Mouse (Mus musculus) forebrain, embryonic 16.5 days (tissue): ENCODE measurements around the gene Crtc1. TPM values are rescaled to one million over a fixed set of nuclear protein-coding genes. Genes with fewer than 3 reads are reported as not detected.

ENCODE experiments used
- ATAC-seq: fragments of 200-750 bp; cut with Nextera tagmentation; 2 replicates; pipeline ENCODE4 v1.8.0; 2017; ENCODE audit warnings: mild to moderate bottlenecking, moderate library complexity
- H3K27ac ChIP-seq: fragments of 300-500 bp; sonication (generic); 2 replicates; pipeline ENCODE4 v1.5.1; 2014; ENCODE audit warnings: low read length, control low read depth
- H3K27me3 ChIP-seq: fragments of 300-500 bp; sonication (generic); replicated peaks from 2 replicates; pipeline ENCODE4 v1.6.1; 2014; ENCODE audit warnings: low read length; ENCODE audit not compliant: control insufficient read depth, insufficient read depth
- H3K36me3 ChIP-seq: fragments of 300-500 bp; sonication (generic); 2 replicates; pipeline ENCODE4 v1.6.1; 2014; ENCODE audit not compliant: control insufficient read depth, insufficient read depth
- H3K4me1 ChIP-seq: fragments of 300-500 bp; sonication (generic); replicated peaks from 2 replicates; pipeline ENCODE4 v1.6.1; 2014; ENCODE audit warnings: low read length; ENCODE audit not compliant: control insufficient read depth, insufficient read depth
- H3K4me2 ChIP-seq: fragments of 300-500 bp; sonication (generic); 2 replicates; pipeline ENCODE4 v1.6.1; 2014; ENCODE audit warnings: mild to moderate bottlenecking, low read length, control low read depth
- H3K4me3 ChIP-seq: fragments of 300-500 bp; sonication (generic); replicated peaks from 2 replicates; pipeline ENCODE4 v1.5.1; 2014; ENCODE audit warnings: mild to moderate bottlenecking, low read length, control low read depth
- H3K9ac ChIP-seq: fragments of 300-500 bp; sonication (generic); replicated peaks from 2 replicates; pipeline ENCODE4 v1.6.1; 2014; ENCODE audit warnings: low read depth, low read length, control low read depth
- H3K9me3 ChIP-seq: fragments of 300-500 bp; sonication (generic); 2 replicates; pipeline ENCODE4 v1.6.1; 2016; ENCODE audit warnings: low read length; ENCODE audit not compliant: control insufficient read depth
- WGBS: fragments of 180-500 bp; shearing (Covaris S2); extraction: QIAGEN DNeasy Blood & Tissue Kit; methylation state at CpG from one replicate; pipeline ENCODE4 v1.1.7; 2014; 5-methylcytosine and 5-hydroxymethylcytosine counted together
- polyA plus RNA-seq: library from polyadenylated mRNA; unstranded; fragments of >200 nt; fragmentation: Nextera tagmentation; extraction: Ambion mirVana; gene quantifications from 2 replicates; pipeline ENCODE4 v1.2.1, GENCODE M21; 2015

Crtc1 gene
- polyA plus RNA-seq, 1 experiment from 2014 or later: 51.0 TPM

- no peak within 1 kb of the TSS for H3K27ac ChIP-seq
- peaks cover 14% of the 10 kb centered on the region for H3K4me1 ChIP-seq
- no peaks in the 10 kb centered on the region for H3K36me3 ChIP-seq
- peak within 1 kb of the TSS; percentile 58 for H3K4me3 ChIP-seq
- H3K9me3 ChIP-seq: no peaks in the 10 kb centered on the region
- WGBS: under 1% methylated on average over 50 of the region's 53 CpGs
- H3K9ac ChIP-seq: peak within 1 kb of the TSS; percentile 75
- H3K4me2 ChIP-seq: peak within 1 kb of the TSS; percentile 72
- no peaks in the 10 kb centered on the region; the same call in 1 of the 2 replicates for H3K27me3 ChIP-seq
- ATAC-seq: peak; percentile 84
Observed at GRCm38 (mm10) chr8:70476333-70477268, 37.2 kb upstream of the Crtc1 start, which contains the start of gene Klhl26. Gene Klhl26 (minus strand): TSS chr8:70476968.

DNA sequence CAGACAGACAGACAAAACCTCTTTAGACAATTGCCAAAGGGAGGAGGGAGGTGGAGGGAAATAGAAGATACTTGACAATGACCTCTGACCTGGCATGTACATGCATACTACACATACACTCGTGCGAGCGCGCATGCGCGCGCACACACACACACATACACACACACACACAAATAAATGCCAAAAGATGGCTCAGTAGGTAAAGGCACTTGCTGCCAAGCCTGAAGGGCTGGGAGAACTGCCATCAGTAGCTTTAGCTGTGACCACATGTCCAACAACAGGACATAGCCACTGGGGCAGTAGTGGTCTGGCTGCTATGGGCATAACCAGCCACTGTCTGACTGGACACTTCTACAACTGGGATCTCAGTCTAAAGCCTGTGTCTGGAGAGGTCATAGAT, 32.5 kb upstream of the Crtc1 start:
- Histone ChIP-seq H3K9me3 (no peaks in the 10 kb centered on the region), H3K4me1 (peaks cover 7% of the 10 kb centered on the region), H3K4me3 (no peak overlapping the region), H3K27me3 (no peaks in the 10 kb centered on the region), H3K9ac (no peak overlapping the region), H3K27ac (no peak overlapping the region), H3K36me3 (no peaks in the 10 kb centered on the region), H3K4me2 (no peak overlapping the region)
- no peak for ATAC-seq
- 95% methylated on average over 7 of the region's 7 CpGs for WGBS

GRCm38 (mm10) chr8:70469938-70470337, 30.6 kb upstream of the Crtc1 start:
- no peaks in the 10 kb centered on the region for H3K4me1 ChIP-seq
- 54% methylated on average over 2 of the region's 2 CpGs for WGBS
- ATAC-seq: no peak
- no peak overlapping the region for H3K27ac ChIP-seq
- no peaks in the 10 kb centered on the region for H3K36me3 ChIP-seq
- H3K9ac ChIP-seq: no peak overlapping the region
- no peak overlapping the region for H3K4me2 ChIP-seq
- no peaks in the 10 kb centered on the region for H3K27me3 ChIP-seq
- no peak overlapping the region for H3K4me3 ChIP-seq
- no peaks in the 10 kb centered on the region for H3K9me3 ChIP-seq

GRCm38 (mm10) chr8:70469295-70469916, 30.0 kb upstream of the Crtc1 start:
- 54% methylated on average over 10 of the region's 10 CpGs for WGBS
- H3K4me2 ChIP-seq: no peak overlapping the region
- H3K27me3 ChIP-seq: no peaks in the 10 kb centered on the region
- H3K4me3 ChIP-seq: no peak overlapping the region
- no peaks in the 10 kb centered on the region for H3K9me3 ChIP-seq
- no peaks in the 10 kb centered on the region for H3K36me3 ChIP-seq
- no peak overlapping the region for H3K27ac ChIP-seq
- ATAC-seq: no peak
- no peak overlapping the region for H3K9ac ChIP-seq
- no peaks in the 10 kb centered on the region for H3K4me1 ChIP-seq

- ATAC-seq: no peak
- Histone ChIP-seq H3K9me3 (no peaks in the 10 kb centered on the region), H3K9ac (no peak overlapping the region), H3K27me3 (no peaks in the 10 kb centered on the region), H3K4me3 (no peak overlapping the region), H3K4me1 (no peaks in the 10 kb centered on the region), H3K36me3 (no peaks in the 10 kb centered on the region), H3K27ac (no peak overlapping the region), H3K4me2 (no peak overlapping the region)
- 91% methylated on average over 4 of the region's 4 CpGs for WGBS
Observed at GRCm38 (mm10) chr8:70468733-70469132, 29.4 kb upstream of the Crtc1 start.

DNA sequence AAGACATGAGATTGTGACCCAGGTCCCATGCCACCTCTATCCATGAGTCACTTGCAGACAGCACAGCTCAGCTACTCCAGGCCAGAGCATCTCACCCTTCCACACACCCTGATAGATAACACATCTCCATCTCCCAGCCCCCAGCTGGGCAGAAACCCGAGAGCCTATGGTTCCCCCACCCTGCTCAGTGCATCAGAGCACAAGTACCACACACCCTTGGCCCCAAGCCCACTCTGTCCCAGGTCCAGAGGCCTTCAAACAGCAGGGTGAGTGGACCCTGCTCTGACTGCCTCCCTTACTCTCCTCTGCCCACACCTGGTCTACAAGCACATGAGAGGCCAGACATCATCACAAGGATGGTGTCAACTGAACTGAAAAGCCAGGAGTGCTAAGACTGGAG, 28.5 kb upstream of the Crtc1 start:
- Histone ChIP-seq H3K36me3 (no peaks in the 10 kb centered on the region), H3K9ac (no peak overlapping the region), H3K27me3 (no peaks in the 10 kb centered on the region), H3K27ac (no peak overlapping the region), H3K4me1 (no peaks in the 10 kb centered on the region), H3K4me2 (no peak overlapping the region), H3K4me3 (no peak overlapping the region), H3K9me3 (no peaks in the 10 kb centered on the region)
- no peak for ATAC-seq
- 78% methylated on average over 1 of the region's 1 CpGs for WGBS

- H3K9ac ChIP-seq: no peak overlapping the region
Observed at GRCm38 (mm10) chr8:70467229-70467725, 27.9 kb upstream of the Crtc1 start.

GRCm38 (mm10) chr8:70466771-70467170, 27.4 kb upstream of the Crtc1 start:
- no peak overlapping the region for H3K4me2 ChIP-seq
- no peak overlapping the region for H3K9ac ChIP-seq
- no peaks in the 10 kb centered on the region for H3K36me3 ChIP-seq
- H3K4me3 ChIP-seq: no peak overlapping the region
- H3K27ac ChIP-seq: no peak overlapping the region
- no peaks in the 10 kb centered on the region for H3K4me1 ChIP-seq
- WGBS: 82% methylated on average over 11 of the region's 11 CpGs
- ATAC-seq: no peak
- H3K27me3 ChIP-seq: no peaks in the 10 kb centered on the region
- no peaks in the 10 kb centered on the region for H3K9me3 ChIP-seq

More at GRCm38 (mm10) chr8:70467229-70467725, 27.9 kb upstream of the Crtc1 start:
- WGBS: 85% methylated on average over 5 of the region's 5 CpGs
- Histone ChIP-seq H3K36me3 (no peaks in the 10 kb centered on the region), H3K4me2 (no peak overlapping the region), H3K27ac (no peak overlapping the region), H3K4me3 (no peak overlapping the region), H3K27me3 (no peaks in the 10 kb centered on the region), H3K9me3 (no peaks in the 10 kb centered on the region), H3K4me1 (no peaks in the 10 kb centered on the region)
- no peak for ATAC-seq

DNA sequence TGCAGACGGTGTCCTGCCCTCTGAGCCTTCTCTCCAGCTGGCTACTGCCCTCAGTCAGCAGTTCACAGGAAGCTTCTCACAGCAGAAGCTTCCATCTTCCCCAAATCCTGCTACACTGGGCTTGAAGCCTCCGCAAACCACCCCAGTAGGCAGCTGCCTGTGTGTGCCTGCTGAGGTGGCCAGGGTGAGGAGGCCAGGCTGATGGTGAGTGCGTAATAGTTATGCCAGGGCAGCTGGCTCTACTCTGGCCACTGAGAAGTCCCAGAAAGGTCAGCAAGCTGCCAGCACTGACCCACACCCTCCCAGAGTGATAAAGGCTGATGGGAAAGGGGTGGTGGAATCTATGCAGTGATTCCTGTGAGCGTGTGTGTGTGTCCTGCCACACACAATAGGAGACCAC, 26.9 kb upstream of the Crtc1 start:
- H3K4me3 ChIP-seq: no peak overlapping the region
- ATAC-seq: no peak
- no peaks in the 10 kb centered on the region for H3K9me3 ChIP-seq
- no peak overlapping the region for H3K4me2 ChIP-seq
- H3K27me3 ChIP-seq: no peaks in the 10 kb centered on the region
- no peaks in the 10 kb centered on the region for H3K4me1 ChIP-seq
- WGBS: 86% methylated on average over 4 of the region's 4 CpGs
- H3K9ac ChIP-seq: no peak overlapping the region
- H3K27ac ChIP-seq: no peak overlapping the region
- H3K36me3 ChIP-seq: no peaks in the 10 kb centered on the region
